Mouse (Mus musculus): ENCODE results near the gene Magea10. TPM values are rescaled to one million over a fixed set of nuclear protein-coding genes. Genes with fewer than 3 reads are reported as not detected.

Magea10 gene
- polyA plus RNA-seq (2017; shearing (Covaris generic)): not detected

DNA sequence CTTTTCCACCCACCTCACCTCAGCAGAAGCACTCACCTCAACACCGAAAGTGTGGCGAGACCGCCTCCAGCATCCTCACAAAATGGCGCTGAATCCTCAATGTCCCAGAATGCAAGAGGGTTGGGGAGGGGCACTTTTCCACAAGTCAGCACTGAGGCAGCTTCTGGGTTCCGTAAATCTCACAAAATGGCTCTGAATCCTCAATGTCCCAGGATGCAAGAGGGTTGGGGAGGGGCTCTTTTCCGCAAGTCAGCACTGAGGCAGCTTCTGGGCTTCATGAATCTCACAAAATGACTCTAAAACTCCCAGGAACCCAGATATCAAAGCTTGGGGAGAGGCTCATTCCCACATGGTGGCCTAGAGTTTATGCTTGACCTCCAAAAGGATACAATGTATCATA lies at the start of gene Magea10:
Magea10 (minus strand) TSS at position 101 of the 400 bp plus-strand sequence.
- no peak for ATAC-seq

DNA sequence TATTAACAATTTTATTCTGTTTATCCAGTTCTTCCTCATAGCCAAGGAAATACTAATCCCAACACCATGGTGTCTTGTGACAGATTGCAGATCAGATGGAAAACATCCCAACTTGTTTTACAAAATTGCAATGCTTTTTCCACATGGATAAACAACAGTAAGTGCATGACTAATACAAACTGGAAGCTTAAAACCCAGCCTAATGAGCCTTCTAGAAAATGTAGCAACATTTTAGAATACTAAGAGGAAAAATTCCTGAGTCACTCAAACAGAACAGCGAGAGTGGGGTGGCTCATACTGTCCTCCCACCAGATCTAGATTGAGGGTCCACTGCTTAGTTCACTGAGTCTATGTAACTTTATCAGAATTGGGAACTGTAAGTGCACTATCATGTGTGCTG lies 4.7 kb downstream of the Magea10 start:
- no peak for ATAC-seq

Other genes with a start within 250 kb of the Magea10 start
- gene Magea4, start 164.8 kb downstream of the Magea10 start, polyA plus RNA-seq (2017; shearing (Covaris generic)): not detected
- gene Gabre, start 112.1 kb downstream of the Magea10 start, polyA plus RNA-seq (2017; shearing (Covaris generic)): under 1 TPM in 1 of 3 experiments, not detected in 2; 0.27 TPM